Mouse (Mus musculus): ENCODE data around the gene Mtln. TPM values are rescaled to one million over a fixed set of nuclear protein-coding genes. Genes with fewer than 3 reads are reported as not detected.

Gene Mtln
- total RNA-seq, 2 experiments from 2014 or later, result 50.3 to 53.5 TPM

DNA sequence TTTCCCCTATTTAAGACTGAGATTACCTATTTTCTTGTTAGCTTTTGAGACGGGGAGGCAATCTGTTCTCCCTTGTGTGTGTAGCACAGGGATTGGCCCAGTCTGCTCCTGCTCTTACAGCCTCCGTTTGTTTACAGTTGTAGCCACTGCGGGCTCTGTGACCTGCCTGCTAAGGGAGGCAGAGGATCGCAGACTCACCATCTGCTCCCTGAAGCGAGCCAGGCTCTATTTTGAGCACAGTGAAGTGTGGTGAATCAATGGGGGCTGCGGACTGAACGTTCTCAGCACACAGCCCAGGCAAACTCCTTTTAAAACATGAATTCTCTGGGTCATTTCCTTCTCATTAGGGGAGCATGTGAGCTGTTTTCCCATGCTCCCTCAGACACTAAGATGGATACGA lies 35.1 kb downstream of the Mtln start:
- DNase-seq (ENCODE audit: low spot score in 2 of 2), result peak; percentile 22 to 42

GRCm38 (mm10) chr2:127754113-127754512 lies 38.2 kb downstream of the Mtln start:
- no peak for DNase-seq (ENCODE audit: low spot score in 2 of 2)

DNA sequence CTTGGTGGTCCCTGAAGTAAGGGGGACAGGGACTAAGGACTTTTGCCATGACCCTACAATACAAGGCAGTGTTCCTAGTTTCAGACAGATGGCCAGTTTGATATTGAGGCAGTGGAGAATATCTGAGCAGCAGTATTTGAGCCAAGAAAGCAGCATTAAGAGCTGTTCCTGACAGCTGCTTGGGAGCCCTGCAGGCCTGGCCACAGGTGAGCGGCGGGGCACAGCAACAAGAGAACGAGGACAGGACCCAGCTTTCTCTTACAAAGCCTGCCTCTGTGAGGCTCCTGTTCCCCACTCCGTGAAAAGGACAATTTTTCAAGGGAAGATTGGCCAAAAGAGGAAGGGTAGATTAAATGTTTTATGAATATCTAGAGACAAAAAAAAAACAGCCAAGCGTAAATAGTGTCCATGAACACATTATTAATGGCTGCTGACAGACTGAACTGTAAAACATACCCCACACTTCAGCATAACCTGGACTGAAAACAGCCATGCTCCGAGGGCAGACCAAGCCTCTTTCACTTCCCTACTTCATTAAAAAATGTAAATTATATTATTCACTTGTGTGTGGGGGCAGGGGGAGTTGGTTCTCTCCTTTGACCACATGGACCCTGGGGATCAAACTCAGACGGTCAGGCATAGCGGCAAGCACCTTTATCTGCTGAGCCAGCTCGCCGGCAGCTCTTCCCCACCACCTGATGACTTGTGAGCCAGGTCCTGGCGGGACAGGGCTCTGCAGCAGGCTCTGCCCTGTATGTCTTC lies 40.3 kb downstream of the Mtln start:
- no peak for DNase-seq (ENCODE audit: low spot score in 2 of 2)

GRCm38 (mm10) chr2:127749376-127749775 lies 42.9 kb downstream of the Mtln start:
- no peak for DNase-seq (ENCODE audit: low spot score in 2 of 2)

- DNase-seq (ENCODE audit: low spot score in 2 of 2), result no peak
These were observed 44.0 kb downstream of the Mtln start for GRCm38 (mm10) chr2:127748316-127748715.

DNA sequence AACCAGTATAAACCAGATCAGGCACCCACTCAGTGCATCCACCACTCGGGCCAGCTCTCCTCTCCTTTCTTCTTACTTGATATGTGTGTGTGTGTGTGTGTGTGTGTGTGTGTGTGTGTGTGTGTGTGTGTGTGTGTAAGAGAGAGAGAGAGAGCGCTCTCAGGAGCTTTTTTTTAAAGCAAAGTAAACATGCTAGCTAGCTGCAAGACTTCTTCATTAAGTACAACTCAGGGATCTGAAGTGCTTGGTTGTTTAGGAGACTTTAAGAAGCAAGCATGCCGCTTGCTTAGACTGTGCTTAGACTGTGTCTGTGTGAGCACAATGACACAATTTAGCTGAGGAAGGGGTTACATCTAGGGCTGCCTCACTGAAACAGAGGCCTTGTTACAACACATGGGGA lies 49.7 kb downstream of the Mtln start:
- DNase-seq (ENCODE audit: low spot score in 2 of 2), result no peak

Other genes starting within 250 kb of the Mtln start
- gene Zfp661, start 205.4 kb downstream of the Mtln start, total RNA-seq (2021), result 1 to 10 TPM; 7.2 to 7.7 TPM
- gene Mrps5, start 205.3 kb downstream of the Mtln start, total RNA-seq (2021), result 10 to 100 TPM; 83.1 to 91.3 TPM
- gene Mal, start 135.8 kb downstream of the Mtln start, total RNA-seq (2021), result 10 to 100 TPM; 33.9 to 52.2 TPM
- gene Mall, start 62.6 kb downstream of the Mtln start, total RNA-seq (2021), result 1 to 10 TPM in 1 of 2 experiments, under 1 TPM in 1; 0.87 to 1.5 TPM
- gene Nphp1, start 3.6 kb downstream of the Mtln start, total RNA-seq (2021), result 10 to 100 TPM; 13.9 to 17.6 TPM
- gene Bub1, start 39.4 kb upstream of the Mtln start, total RNA-seq (2021), result not detected
- not detected for gene Acoxl, start 46.4 kb upstream of the Mtln start, total RNA-seq (2021)

All from left cerebral cortex, adult 18-20 months (tissue).